Mouse (Mus musculus) c-Kit-positive CD71-negative TER-119-negative erythroid progenitor cells, embryonic 14.5 days (primary cell): ENCODE data around the gene Cbx1.

Experiments
- DNase-seq: peaks from one replicate; pipeline ENCODE4 v3.0.0-alpha.2; 2013; ENCODE audit warnings: low read depth

Cbx1 gene

GRCm38 (mm10) chr11:96788871-96789795 lies at the start of gene Cbx1:
Gene Cbx1, plus strand, starts transcription at chr11:96789127.
- peak; percentile 80 for DNase-seq

- DNase-seq = no peak
Measured at GRCm38 (mm10) chr11:96740796-96741195, 48.1 kb upstream of the Cbx1 start.

- no peak for DNase-seq
Measured at GRCm38 (mm10) chr11:96741995-96742394, 46.9 kb upstream of the Cbx1 start.

- DNase-seq = no peak
Measured at GRCm38 (mm10) chr11:96743000-96743399, 45.9 kb upstream of the Cbx1 start.

- DNase-seq = no peak
Measured at GRCm38 (mm10) chr11:96743891-96744290, 45.0 kb upstream of the Cbx1 start.

- no peak for DNase-seq
Measured at GRCm38 (mm10) chr11:96746648-96747047, 42.3 kb upstream of the Cbx1 start.

- no peak for DNase-seq
Measured at GRCm38 (mm10) chr11:96747555-96747954, 41.4 kb upstream of the Cbx1 start.

- no peak for DNase-seq
Measured at GRCm38 (mm10) chr11:96755298-96755697, 33.6 kb upstream of the Cbx1 start.

GRCm38 (mm10) chr11:96757421-96757820 lies 31.5 kb upstream of the Cbx1 start:
- DNase-seq = no peak

GRCm38 (mm10) chr11:96758402-96758801 lies 30.5 kb upstream of the Cbx1 start:
- no peak for DNase-seq

GRCm38 (mm10) chr11:96760042-96760441 lies 28.9 kb upstream of the Cbx1 start:
- DNase-seq = peak; percentile 63

GRCm38 (mm10) chr11:96761984-96762383 lies 26.9 kb upstream of the Cbx1 start:
- no peak for DNase-seq

GRCm38 (mm10) chr11:96762742-96763470 lies 26.0 kb upstream of the Cbx1 start:
- no peak for DNase-seq

- DNase-seq = no peak
Measured at GRCm38 (mm10) chr11:96764511-96765350, 24.2 kb upstream of the Cbx1 start.

GRCm38 (mm10) chr11:96765645-96766044 lies 23.3 kb upstream of the Cbx1 start:
- no peak for DNase-seq

- no peak for DNase-seq
Measured at GRCm38 (mm10) chr11:96766555-96766954, 22.4 kb upstream of the Cbx1 start.

- DNase-seq = no peak
Measured at GRCm38 (mm10) chr11:96767096-96767495, 21.8 kb upstream of the Cbx1 start.

- no peak for DNase-seq
Measured at GRCm38 (mm10) chr11:96768240-96768639, 20.7 kb upstream of the Cbx1 start.

- DNase-seq = no peak
Measured at GRCm38 (mm10) chr11:96771274-96771975, 17.5 kb upstream of the Cbx1 start.

- DNase-seq = no peak
Measured at GRCm38 (mm10) chr11:96772413-96772812, 16.5 kb upstream of the Cbx1 start.

GRCm38 (mm10) chr11:96774536-96774935 lies 14.4 kb upstream of the Cbx1 start:
- DNase-seq = no peak

GRCm38 (mm10) chr11:96775063-96775462 lies 13.9 kb upstream of the Cbx1 start:
- no peak for DNase-seq
